Comparison of ENCODE assay signal across 26 mouse cellular contexts in genomic region chr19:16459317-16459716, GRCm38 (mm10). TPM values are rescaled to one million over a fixed set of nuclear protein-coding genes. Genes with fewer than 3 reads are reported as not detected.
A peak's percentile ranks its signal among the peaks of the same experiment; 100 is the strongest.
DNase-seq lines count a peak whose midpoint lies in the region; ATAC-seq and TF ChIP-seq lines count a peak whose summit lies in the region.
"Had no signal": no experiment of that assay in that cellular context is flagged by ENCODE, and none has a peak within 500 bp of the region (broad histone marks: within the 10 kb centered on the region; RNA-seq: fewer than 3 reads in every experiment).

No protein-coding gene starts in this region.

- 46% methylated on average over 5 of the region's 5 CpGs for WGBS in midbrain, embryonic 11.5 days

- no peaks in the 10 kb centered on the region; the same call in 1 of the 2 replicates for H3K9me3 ChIP-seq in ES-Bruce4 (replicated peaks; ENCODE audit: control insufficient read depth, insufficient read depth, low read length, poor library complexity, severe bottlenecking)
- no peaks in the 10 kb centered on the region for H3K9me3 ChIP-seq in midbrain, embryonic 11.5 days (ENCODE audit: control insufficient read depth, low read length)
- H3K9me3 ChIP-seq: embryonic facial prominence, embryonic 10.5 days; embryonic facial prominence, embryonic 13.5 days; forebrain, embryonic 12.5 days; forebrain, embryonic 15.5 days; G1E; hindbrain, embryonic 12.5 days; hindbrain, embryonic 15.5 days had no signal

- H3K9ac ChIP-seq in ES-Bruce4 (ENCODE audit: low read depth, poor library complexity, severe bottlenecking): no peak overlapping the region
- H3K9ac ChIP-seq in midbrain, embryonic 11.5 days (ENCODE audit: low read length): no peak overlapping the region
- H3K9ac ChIP-seq: embryonic facial prominence, embryonic 13.5 days; forebrain, embryonic 12.5 days; forebrain, embryonic 15.5 days; hindbrain, embryonic 12.5 days; hindbrain, embryonic 15.5 days had no signal

- DNase-seq in R1 (ENCODE audit: low read depth, low spot score): peak; percentile 67
- no peak for DNase-seq in midbrain, embryonic 11.5 days (ENCODE audit: low spot score, missing footprints)
- no peak for DNase-seq in thymus, postnatal 10 days (ENCODE audit: low spot score in 2 of 2)
- no peak for DNase-seq in frontal cortex, postnatal 14 days (ENCODE audit: low spot score in 2 of 2)
- no peak for DNase-seq in lung, postnatal 36 days
- DNase-seq: adrenal gland, postnatal 10 days; adrenal gland, postnatal 36 days; cerebellum, adult 11 months; cerebellum, adult 2 months; cerebellum, adult 9-11 months; cerebellum, postnatal 25 days; embryo, embryonic 11 days; gastrocnemius, postnatal 10 days; gastrocnemius, postnatal 36 days had no signal

- peaks cover 3% of the 10 kb centered on the region for H3K4me1 ChIP-seq in ES-Bruce4 (ENCODE audit: control insufficient read depth, insufficient read depth, low read length)
- H3K4me1 ChIP-seq in midbrain, embryonic 11.5 days (ENCODE audit: control insufficient read depth, insufficient read depth, low read length): 0 out of 2 replicates have a peak, but pooled peaks cover 2% of the 10 kb centered on the region
- H3K4me1 ChIP-seq: embryonic facial prominence, embryonic 13.5 days; forebrain, embryonic 12.5 days; forebrain, embryonic 15.5 days; hindbrain, embryonic 12.5 days had no signal

- H3K27ac ChIP-seq in ES-Bruce4 (ENCODE audit: insufficient read depth, low read length): peak overlapping the region; percentile 90
- no peak overlapping the region for H3K27ac ChIP-seq in midbrain, embryonic 11.5 days (ENCODE audit: low read depth, low read length)
- H3K27ac ChIP-seq: embryonic facial prominence, embryonic 10.5 days; embryonic facial prominence, embryonic 13.5 days; forebrain, embryonic 12.5 days; forebrain, embryonic 15.5 days; hindbrain, embryonic 12.5 days; hindbrain, embryonic 15.5 days had no signal

- H3K4me3 ChIP-seq in ES-Bruce4 (ENCODE audit: low read depth, low read length): no peak overlapping the region
- H3K4me3 ChIP-seq in midbrain, embryonic 11.5 days (ENCODE audit: low read depth, low read length): no peak overlapping the region
- H3K4me3 ChIP-seq: embryonic facial prominence, embryonic 10.5 days; embryonic facial prominence, embryonic 13.5 days; erythroblast, embryonic 14.5 days; forebrain, embryonic 12.5 days; forebrain, embryonic 15.5 days; hindbrain, embryonic 12.5 days; hindbrain, embryonic 15.5 days had no signal

- TF ChIP-seq EP300 in ES-Bruce4 (IDR thresholded peaks at IDR 0.05; ENCODE audit: insufficient read depth, low read depth, low read length): no peak

- no peak overlapping the region for H3K4me2 ChIP-seq in midbrain, embryonic 11.5 days
- H3K4me2 ChIP-seq: embryonic facial prominence, embryonic 13.5 days; forebrain, embryonic 12.5 days; forebrain, embryonic 15.5 days; heart, embryonic 11.5 days; hindbrain, embryonic 12.5 days; hindbrain, embryonic 15.5 days had no signal

- H3K27me3 ChIP-seq in ES-Bruce4 (ENCODE audit: control insufficient read depth, insufficient read depth, low read length, poor library complexity, severe bottlenecking): no peaks in the 10 kb centered on the region
- no peaks in the 10 kb centered on the region for H3K27me3 ChIP-seq in midbrain, embryonic 11.5 days (ENCODE audit: control insufficient read depth, insufficient read depth, low read length)
- H3K27me3 ChIP-seq: embryonic facial prominence, embryonic 13.5 days; forebrain, embryonic 12.5 days; forebrain, embryonic 15.5 days; hindbrain, embryonic 12.5 days; hindbrain, embryonic 15.5 days had no signal

- TF ChIP-seq CTCF in ES-Bruce4 (IDR thresholded peaks at IDR 0.05; ENCODE audit: low read depth, low read length): no peak

- H3K36me3 ChIP-seq in ES-Bruce4 (ENCODE audit: control insufficient read depth, insufficient read depth, low read length, poor library complexity, severe bottlenecking): no peaks in the 10 kb centered on the region
- H3K36me3 ChIP-seq in midbrain, embryonic 11.5 days (ENCODE audit: control insufficient read depth, insufficient read depth, low read length): no peaks in the 10 kb centered on the region
- H3K36me3 ChIP-seq: embryonic facial prominence, embryonic 10.5 days; embryonic facial prominence, embryonic 13.5 days; forebrain, embryonic 12.5 days; forebrain, embryonic 15.5 days; G1E; hindbrain, embryonic 12.5 days; hindbrain, embryonic 15.5 days had no signal

- ATAC-seq in common myeloid progenitor, adult 5-6 weeks (replicated peaks; ENCODE audit: low read depth, poor library complexity, severe bottlenecking): peak; percentile 19; the same call in 1 of the 2 replicates
- ATAC-seq in midbrain, embryonic 11.5 days (ENCODE audit: low FRiP score): no peak
- ATAC-seq: CD4-positive, CD25-positive, alpha-beta regulatory T cell, adult 4 months; forebrain, embryonic 15.5 days had no signal

- no peak for TF ChIP-seq POLR2A in ES-Bruce4 (IDR thresholded peaks at IDR 0.05; ENCODE audit: insufficient read depth, low read length)

RNA-seq across cellular contexts. Expression of gene Gna14, which starts 23.8 kb away (rescaled TPM):
- polyA plus RNA-seq in ES-Bruce4 (2011; ENCODE audit: insufficient read depth, insufficient read length, low read depth, missing spikeins): 0.94 and 1.5 TPM in 2 replicates
- 7.3 and 9.6 TPM in 2 replicates for total RNA-seq in common myeloid progenitor, adult 5-6 weeks (2017)
- 0.18 and 0.51 TPM in 2 replicates for polyA plus RNA-seq in midbrain, embryonic 11.5 days (2014; fragmentation: Nextera tagmentation; extraction: Ambion mirVana)
- total RNA-seq: G1E had no signal
- polyA plus RNA-seq: erythroblast, embryonic 14.5 days; G1E had no signal
